Comparison of ENCODE assay signal across 10 mouse cellular contexts in the genomic region with DNA sequence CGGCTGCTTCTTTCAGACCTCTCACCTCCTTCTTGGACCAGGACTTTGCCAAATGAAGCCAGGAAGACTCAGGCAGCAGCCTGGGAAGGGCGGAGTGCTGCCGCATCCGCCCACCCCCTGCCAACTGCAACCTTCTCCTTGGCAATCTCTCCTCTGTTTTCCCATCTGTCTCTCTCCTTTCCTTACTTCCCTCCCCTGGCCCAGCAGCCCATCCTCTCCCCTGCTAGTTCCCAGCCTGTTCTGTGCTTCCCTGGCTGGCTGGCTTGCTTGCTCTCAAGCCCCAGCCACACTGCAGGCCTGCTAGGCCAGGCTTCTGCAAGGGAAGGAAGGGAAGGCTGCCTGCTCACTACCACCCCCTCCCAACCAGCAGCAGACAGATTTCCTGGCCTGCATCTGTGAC. TPM values are rescaled to one million over a fixed set of nuclear protein-coding genes. Genes with fewer than 3 reads are reported as not detected.
DNase-seq lines count a peak whose midpoint lies in the region; ATAC-seq and TF ChIP-seq lines count a peak whose summit lies in the region.
"Had no signal": no experiment of that assay in that cellular context is flagged by ENCODE, and none has a peak within 500 bp of the region (broad histone marks: within the 10 kb centered on the region; RNA-seq: fewer than 3 reads in every experiment).

No protein-coding gene starts in this region.

- no peaks in the 10 kb centered on the region for H3K9me3 ChIP-seq in forebrain, embryonic 13.5 days (replicated peaks)
- no peaks in the 10 kb centered on the region for H3K9me3 ChIP-seq in forebrain, embryonic 10.5 days
- no peaks in the 10 kb centered on the region for H3K9me3 ChIP-seq in lung, embryonic 16.5 days (ENCODE audit: control insufficient read depth, low read length)
- H3K9me3 ChIP-seq: limb, embryonic 15.5 days had no signal

- WGBS in forebrain, embryonic 13.5 days = 67% methylated on average over 3 of the region's 4 CpGs
- WGBS in forebrain, embryonic 10.5 days = 93% methylated on average over 3 of the region's 4 CpGs
- WGBS in lung, embryonic 16.5 days = 34% methylated on average over 3 of the region's 4 CpGs
- 74% methylated on average over 4 of the region's 4 CpGs for WGBS in kidney, adult 2 months

- H3K36me3 ChIP-seq in forebrain, embryonic 13.5 days (ENCODE audit: poor library complexity, severe bottlenecking) = no peaks in the 10 kb centered on the region
- H3K36me3 ChIP-seq in forebrain, embryonic 10.5 days (replicated peaks) = no peaks in the 10 kb centered on the region
- H3K36me3 ChIP-seq in lung, embryonic 16.5 days (ENCODE audit: control insufficient read depth, insufficient read depth, low read length) = no peaks in the 10 kb centered on the region
- H3K36me3 ChIP-seq in kidney, adult 2 months (ENCODE audit: control insufficient read depth, insufficient read depth, low read length) = no peaks in the 10 kb centered on the region
- H3K36me3 ChIP-seq: limb, embryonic 15.5 days had no signal

- H3K4me2 ChIP-seq in forebrain, embryonic 13.5 days = no peak overlapping the region
- H3K4me2 ChIP-seq in lung, embryonic 16.5 days (ENCODE audit: low read depth, low read length) = no peak overlapping the region
- H3K4me2 ChIP-seq: limb, embryonic 15.5 days had no signal

- no peak for TF ChIP-seq CTCF in kidney, adult 2 months (conservative IDR thresholded peaks at IDR 0.05; ENCODE audit: insufficient read depth, insufficient read length, low read depth, low read length)

- ATAC-seq in forebrain, embryonic 13.5 days = peak; percentile 46; the same call in 1 of the 2 replicates
- peak; percentile 27; the same call in 1 of the 2 replicates for ATAC-seq in lung, embryonic 16.5 days (ENCODE audit: low read depth)
- peak; percentile 80 for ATAC-seq in frontal cortex, adult (ENCODE audit: low TSS enrichment)

- peak overlapping the region; percentile 76 for H3K27ac ChIP-seq in forebrain, embryonic 13.5 days
- no peak overlapping the region for H3K27ac ChIP-seq in forebrain, embryonic 10.5 days
- peak overlapping the region; percentile 34 for H3K27ac ChIP-seq in lung, embryonic 16.5 days (ENCODE audit: low read length)
- no peak overlapping the region for H3K27ac ChIP-seq in kidney, adult 2 months (ENCODE audit: insufficient read depth, low read depth, low read length)
- H3K27ac ChIP-seq: limb, embryonic 15.5 days had no signal

- H3K27me3 ChIP-seq in forebrain, embryonic 13.5 days = 0 out of 2 replicates have a peak, but pooled peaks cover 5% of the 10 kb centered on the region
- H3K27me3 ChIP-seq in forebrain, embryonic 10.5 days (ENCODE audit: poor library complexity, severe bottlenecking) = peaks cover 19% of the 10 kb centered on the region
- H3K27me3 ChIP-seq in lung, embryonic 16.5 days (ENCODE audit: control insufficient read depth, insufficient read depth, low read depth, low read length) = no peaks in the 10 kb centered on the region
- H3K27me3 ChIP-seq in kidney, adult 2 months (replicated peaks; ENCODE audit: control insufficient read depth, insufficient read depth, low read length) = no peaks in the 10 kb centered on the region

- peak overlapping the region; percentile 30; the same call in 1 of the 2 replicates for H3K9ac ChIP-seq in forebrain, embryonic 13.5 days
- H3K9ac ChIP-seq in lung, embryonic 16.5 days (ENCODE audit: low read length) = no peak overlapping the region
- H3K9ac ChIP-seq: limb, embryonic 15.5 days had no signal

- TF ChIP-seq POLR2A in kidney, adult 2 months (IDR thresholded peaks at IDR 0.05; ENCODE audit: low read depth, low read length) = no peak

- DNase-seq in forebrain, embryonic 10.5 days (ENCODE audit: extremely low spot score, low spot score) = no peak
- DNase-seq in lung, postnatal 25 days (ENCODE audit: low spot score) = no peak
- peak; percentile 77 to 87 for DNase-seq in right cerebral cortex, postnatal 10 days (ENCODE audit: low spot score in 2 of 2)
- no peak for DNase-seq in gastrocnemius, adult 8-10 months (ENCODE audit: low spot score in 2 of 2)
- no peak for DNase-seq in kidney, adult 2 months

- peaks cover 29% of the 10 kb centered on the region for H3K4me1 ChIP-seq in forebrain, embryonic 13.5 days
- peaks cover 16% of the 10 kb centered on the region for H3K4me1 ChIP-seq in forebrain, embryonic 10.5 days
- peaks cover 18% of the 10 kb centered on the region for H3K4me1 ChIP-seq in lung, embryonic 16.5 days (replicated peaks; ENCODE audit: control insufficient read depth, insufficient read depth, low read length)
- H3K4me1 ChIP-seq in kidney, adult 2 months (ENCODE audit: control insufficient read depth, insufficient read depth, low read length) = no peaks in the 10 kb centered on the region

- H3K4me3 ChIP-seq in forebrain, embryonic 13.5 days = no peak overlapping the region
- H3K4me3 ChIP-seq in forebrain, embryonic 10.5 days = no peak overlapping the region
- no peak overlapping the region for H3K4me3 ChIP-seq in lung, embryonic 16.5 days (ENCODE audit: low read length)
- no peak overlapping the region for H3K4me3 ChIP-seq in kidney, adult 2 months (ENCODE audit: insufficient read depth, low read depth, low read length)
- H3K4me3 ChIP-seq: limb, embryonic 15.5 days had no signal

RNA-seq across cellular contexts. Expression of gene Phgr1, which starts 3.3 kb away (rescaled TPM):
- not detected in 2 replicates for polyA plus RNA-seq in forebrain, embryonic 13.5 days (2015; fragmentation: Nextera tagmentation; extraction: Ambion mirVana)
- polyA plus RNA-seq in forebrain, embryonic 10.5 days (2016; fragmentation: Nextera tagmentation; extraction: Ambion mirVana) = not detected in 2 replicates
- polyA plus RNA-seq in lung, embryonic 16.5 days (2015; fragmentation: Nextera tagmentation; extraction: Ambion mirVana) = 0.31 and 0.58 TPM in 2 replicates
- total RNA-seq in gastrocnemius, adult 8-10 months (2022) = not detected
- polyA plus RNA-seq in kidney, adult 2 months (2012; rRNA removed) = not detected in 2 replicates
- polyA plus RNA-seq: heart, embryonic 14.5 days had no signal

RNA-seq across cellular contexts. Expression of gene Disp2, which starts 3.7 kb away (rescaled TPM):
- polyA plus RNA-seq in forebrain, embryonic 13.5 days (2015; fragmentation: Nextera tagmentation; extraction: Ambion mirVana) = 13.6 and 15.7 TPM in 2 replicates
- 1.0 and 1.2 TPM in 2 replicates for polyA plus RNA-seq in forebrain, embryonic 10.5 days (2016; fragmentation: Nextera tagmentation; extraction: Ambion mirVana)
- polyA plus RNA-seq in lung, embryonic 16.5 days (2015; fragmentation: Nextera tagmentation; extraction: Ambion mirVana) = 0.65 and 1.0 TPM in 2 replicates
- total RNA-seq in gastrocnemius, adult 8-10 months (2022) = under 1 TPM in 2 of 4 experiments, not detected in 2; 0.10 to 0.11 TPM
- polyA plus RNA-seq in kidney, adult 2 months (2012; rRNA removed) = 0.35 and 0.67 TPM in 2 replicates

RNA-seq across cellular contexts. Expression of gene Ccdc9b, which starts 13.4 kb away (rescaled TPM):
- 1.5 and 2.0 TPM in 2 replicates for polyA plus RNA-seq in forebrain, embryonic 13.5 days (2015; fragmentation: Nextera tagmentation; extraction: Ambion mirVana)
- 0.53 and 0.64 TPM in 2 replicates for polyA plus RNA-seq in forebrain, embryonic 10.5 days (2016; fragmentation: Nextera tagmentation; extraction: Ambion mirVana)
- polyA plus RNA-seq in lung, embryonic 16.5 days (2015; fragmentation: Nextera tagmentation; extraction: Ambion mirVana) = 1.3 and 1.4 TPM in 2 replicates
- total RNA-seq in gastrocnemius, adult 8-10 months (2022) = 10 to 100 TPM; 17.5 to 20.6 (median 18.4) TPM
- polyA plus RNA-seq in kidney, adult 2 months (2012; rRNA removed) = 3.4 and 3.6 TPM in 2 replicates

RNA-seq across cellular contexts. Expression of gene Inafm2, which starts 30.3 kb away (rescaled TPM):
- polyA plus RNA-seq in forebrain, embryonic 13.5 days (2015; fragmentation: Nextera tagmentation; extraction: Ambion mirVana) = 26.3 and 27.0 TPM in 2 replicates
- 19.8 and 21.7 TPM in 2 replicates for polyA plus RNA-seq in forebrain, embryonic 10.5 days (2016; fragmentation: Nextera tagmentation; extraction: Ambion mirVana)
- polyA plus RNA-seq in lung, embryonic 16.5 days (2015; fragmentation: Nextera tagmentation; extraction: Ambion mirVana) = 18.7 and 20.5 TPM in 2 replicates
- 1 to 10 TPM; 5.0 to 7.2 (median 5.2) TPM for total RNA-seq in gastrocnemius, adult 8-10 months (2022)
- 8.1 and 8.7 TPM in 2 replicates for polyA plus RNA-seq in kidney, adult 2 months (2012; rRNA removed)

RNA-seq across cellular contexts. Expression of gene Knstrn, which starts 38.0 kb away (rescaled TPM):
- polyA plus RNA-seq in forebrain, embryonic 13.5 days (2015; fragmentation: Nextera tagmentation; extraction: Ambion mirVana) = 130 and 133 TPM in 2 replicates
- polyA plus RNA-seq in forebrain, embryonic 10.5 days (2016; fragmentation: Nextera tagmentation; extraction: Ambion mirVana) = 173 and 180 TPM in 2 replicates
- 126 and 137 TPM in 2 replicates for polyA plus RNA-seq in lung, embryonic 16.5 days (2015; fragmentation: Nextera tagmentation; extraction: Ambion mirVana)
- under 1 TPM; 0.10 to 0.54 (median 0.44) TPM for total RNA-seq in gastrocnemius, adult 8-10 months (2022)
- 0.56 and 0.61 TPM in 2 replicates for polyA plus RNA-seq in kidney, adult 2 months (2012; rRNA removed)

Comparison
In these comparisons a context has a peak if more than half of its experiments do, and no peak if none do; other contexts are left out.
1. H3K27ac ChIP-seq: peak in forebrain, embryonic 13.5 days (single experiment) and lung, embryonic 16.5 days (single experiment); none in forebrain, embryonic 10.5 days (single experiment) and kidney, adult 2 months (single experiment).
2. ATAC-seq: peak in every context shown above with its lines; median percentile 80 in frontal cortex, adult; 46 in forebrain, embryonic 13.5 days; 27 in lung, embryonic 16.5 days.
3. DNase-seq: peak in right cerebral cortex, postnatal 10 days (2 of 2); none in forebrain, embryonic 10.5 days (single experiment), lung, postnatal 25 days (single experiment), gastrocnemius, adult 8-10 months (0 of 2) and kidney, adult 2 months (single experiment).